Mouse (Mus musculus): ENCODE measurements around the gene Atf6. TPM values are rescaled to one million over a fixed set of nuclear protein-coding genes. Genes with fewer than 3 reads are reported as not detected.

The Atf6 gene
- total and polyA plus RNA-seq, 2 experiments = 14.3 to 30.1 TPM

- no peak for TF ChIP-seq POLR2A (IDR thresholded peaks at IDR 0.05; ENCODE audit: extremely low read depth, insufficient read depth, low read length)
- TF ChIP-seq CTCF (IDR thresholded peaks at IDR 0.05; ENCODE audit: low read depth, low read length) = no peak
- H3K79me2 ChIP-seq (ENCODE audit: control insufficient read depth, insufficient read depth, low read length) = no peaks in the 10 kb centered on the region
- no peak for DNase-seq (ENCODE audit: extremely low read depth, low read depth, low spot score)
- WGBS = 8% methylated on average over 71 of the region's 71 CpGs
- H3K36me3 ChIP-seq (ENCODE audit: control insufficient read depth, insufficient read depth, low read length) = no peaks in the 10 kb centered on the region
- H3K27me3 ChIP-seq (ENCODE audit: control insufficient read depth, insufficient read depth, low read length) = peaks cover 11% of the 10 kb centered on the region
- H3K9ac ChIP-seq (ENCODE audit: low read depth, low read length) = peak overlapping the region; percentile 67
- H3K4me3 ChIP-seq (ENCODE audit: insufficient read depth, low read depth, low read length) = peak overlapping the region; percentile 28
- H3K27ac ChIP-seq (replicated peaks; ENCODE audit: insufficient read depth, low read depth, low read length) = no peak overlapping the region
- no peaks in the 10 kb centered on the region for H3K4me1 ChIP-seq (ENCODE audit: control insufficient read depth, insufficient read depth, low read length)
These were observed 40.1 kb upstream of the Atf6 start for GRCm38 (mm10) chr1:170907456-170908191.

DNA sequence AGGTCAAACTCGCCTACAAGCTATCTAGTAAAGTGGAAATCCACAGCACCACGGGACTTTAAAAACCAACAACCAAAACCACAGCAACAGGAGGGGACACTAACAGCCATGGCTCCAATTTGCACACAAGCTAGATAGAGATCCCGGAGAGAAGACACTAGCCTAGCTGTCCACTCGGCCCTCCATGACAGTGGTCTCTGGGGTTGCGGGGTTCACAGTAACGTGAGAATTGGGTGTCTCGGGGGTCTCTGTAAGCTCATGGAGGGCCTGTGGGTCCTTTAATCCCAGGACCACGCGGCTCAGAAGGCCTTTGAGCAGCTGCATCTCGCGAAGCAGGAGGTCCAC is 39.5 kb upstream of the Atf6 start:
- no peak for DNase-seq (ENCODE audit: extremely low read depth, low read depth, low spot score)
- Histone ChIP-seq H3K27me3 (ENCODE audit: control insufficient read depth, insufficient read depth, low read length) (peaks cover 11% of the 10 kb centered on the region), H3K36me3 (ENCODE audit: control insufficient read depth, insufficient read depth, low read length) (no peaks in the 10 kb centered on the region), H3K79me2 (ENCODE audit: control insufficient read depth, insufficient read depth, low read length) (no peaks in the 10 kb centered on the region), H3K4me3 (ENCODE audit: insufficient read depth, low read depth, low read length) (peak overlapping the region; percentile 28; the same call in 1 of the 2 replicates), H3K4me1 (ENCODE audit: control insufficient read depth, insufficient read depth, low read length) (no peaks in the 10 kb centered on the region), H3K9ac (ENCODE audit: low read depth, low read length) (peak overlapping the region; percentile 67), H3K27ac (replicated peaks; ENCODE audit: insufficient read depth, low read depth, low read length) (no peak overlapping the region)
- 34% methylated on average over 11 of the region's 11 CpGs for WGBS
- no peak for TF ChIP-seq POLR2A (IDR thresholded peaks at IDR 0.05; ENCODE audit: extremely low read depth, insufficient read depth, low read length)
- no peak for TF ChIP-seq CTCF (IDR thresholded peaks at IDR 0.05; ENCODE audit: low read depth, low read length)

DNA sequence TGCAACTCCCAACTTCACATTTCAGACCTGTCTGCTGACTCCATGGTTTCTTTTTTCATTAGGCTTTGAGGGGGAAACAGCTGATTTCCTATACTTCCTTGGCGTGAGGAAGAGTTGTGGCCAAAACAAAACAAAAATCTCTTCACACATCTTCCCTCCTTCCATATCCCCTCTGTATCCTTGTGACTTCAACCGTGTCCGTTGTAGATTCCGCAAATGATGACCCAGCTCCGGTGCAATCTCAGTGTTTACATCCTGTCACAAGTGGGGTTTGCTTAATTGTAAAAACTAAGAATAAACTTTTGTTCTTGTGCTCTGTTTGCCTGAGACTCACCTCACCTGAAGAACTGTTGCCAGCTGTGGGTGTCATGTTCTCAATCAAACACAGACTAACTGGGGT is 35.9 kb upstream of the Atf6 start:
- H3K27ac ChIP-seq (replicated peaks; ENCODE audit: insufficient read depth, low read depth, low read length) = no peak overlapping the region
- no peaks in the 10 kb centered on the region for H3K4me1 ChIP-seq (ENCODE audit: control insufficient read depth, insufficient read depth, low read length)
- peaks cover 8% of the 10 kb centered on the region for H3K27me3 ChIP-seq (ENCODE audit: control insufficient read depth, insufficient read depth, low read length)
- H3K4me3 ChIP-seq (ENCODE audit: insufficient read depth, low read depth, low read length) = no peak overlapping the region
- 57% methylated on average over 5 of the region's 5 CpGs for WGBS
- TF ChIP-seq CTCF (IDR thresholded peaks at IDR 0.05; ENCODE audit: low read depth, low read length) (no peak), POLR2A (IDR thresholded peaks at IDR 0.05; ENCODE audit: extremely low read depth, insufficient read depth, low read length) (no peak)
- H3K36me3 ChIP-seq (ENCODE audit: control insufficient read depth, insufficient read depth, low read length) = no peaks in the 10 kb centered on the region
- no peaks in the 10 kb centered on the region for H3K79me2 ChIP-seq (ENCODE audit: control insufficient read depth, insufficient read depth, low read length)
- H3K9ac ChIP-seq (ENCODE audit: low read depth, low read length) = no peak overlapping the region
- DNase-seq (ENCODE audit: extremely low read depth, low read depth, low spot score) = peak; percentile 36

DNA sequence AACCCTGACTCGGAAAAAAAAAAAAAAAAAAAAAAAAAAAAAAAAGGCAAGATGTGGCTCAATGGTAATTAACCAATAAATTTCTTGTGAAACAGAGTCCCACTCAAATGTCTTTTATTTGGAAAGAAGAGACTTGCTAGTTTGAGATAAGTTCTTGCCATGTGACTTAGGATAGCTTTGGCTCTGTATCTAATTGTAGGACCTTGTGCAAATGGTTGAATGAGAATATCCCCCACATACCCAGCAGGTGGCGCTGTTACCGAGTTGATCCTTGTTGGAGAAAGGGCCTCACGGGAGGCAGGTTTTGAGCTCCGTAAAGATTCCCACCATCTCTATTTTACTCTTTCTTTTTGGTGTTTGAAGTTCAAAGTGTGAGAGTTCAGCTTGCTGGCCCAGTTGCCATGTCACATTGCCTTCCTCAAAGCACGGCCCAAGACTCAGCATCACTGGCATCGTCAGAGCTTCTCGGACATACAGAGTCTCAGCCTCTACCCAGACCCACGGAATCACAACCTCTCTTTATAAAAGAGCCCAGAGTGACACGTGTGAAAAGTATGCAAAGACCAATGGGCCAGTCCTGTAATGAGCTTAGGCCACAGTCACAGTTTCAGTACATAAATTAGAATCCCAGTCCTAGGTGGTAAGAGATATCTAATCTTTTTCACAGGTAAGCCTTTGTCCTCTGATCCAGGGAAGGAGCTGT is 34.1 kb upstream of the Atf6 start:
- Histone ChIP-seq H3K4me1 (ENCODE audit: control insufficient read depth, insufficient read depth, low read length) (no peaks in the 10 kb centered on the region; the same call in 1 of the 2 replicates), H3K9ac (ENCODE audit: low read depth, low read length) (no peak overlapping the region), H3K27me3 (ENCODE audit: control insufficient read depth, insufficient read depth, low read length) (no peaks in the 10 kb centered on the region), H3K36me3 (ENCODE audit: control insufficient read depth, insufficient read depth, low read length) (no peaks in the 10 kb centered on the region), H3K79me2 (ENCODE audit: control insufficient read depth, insufficient read depth, low read length) (no peaks in the 10 kb centered on the region), H3K27ac (replicated peaks; ENCODE audit: insufficient read depth, low read depth, low read length) (no peak overlapping the region), H3K4me3 (ENCODE audit: insufficient read depth, low read depth, low read length) (no peak overlapping the region)
- 36% methylated on average over 10 of the region's 10 CpGs for WGBS
- TF ChIP-seq POLR2A (IDR thresholded peaks at IDR 0.05; ENCODE audit: extremely low read depth, insufficient read depth, low read length) = no peak
- TF ChIP-seq CTCF (IDR thresholded peaks at IDR 0.05; ENCODE audit: low read depth, low read length) = peak; percentile 76
- peak; percentile 70 for DNase-seq (ENCODE audit: extremely low read depth, low read depth, low spot score)

DNA sequence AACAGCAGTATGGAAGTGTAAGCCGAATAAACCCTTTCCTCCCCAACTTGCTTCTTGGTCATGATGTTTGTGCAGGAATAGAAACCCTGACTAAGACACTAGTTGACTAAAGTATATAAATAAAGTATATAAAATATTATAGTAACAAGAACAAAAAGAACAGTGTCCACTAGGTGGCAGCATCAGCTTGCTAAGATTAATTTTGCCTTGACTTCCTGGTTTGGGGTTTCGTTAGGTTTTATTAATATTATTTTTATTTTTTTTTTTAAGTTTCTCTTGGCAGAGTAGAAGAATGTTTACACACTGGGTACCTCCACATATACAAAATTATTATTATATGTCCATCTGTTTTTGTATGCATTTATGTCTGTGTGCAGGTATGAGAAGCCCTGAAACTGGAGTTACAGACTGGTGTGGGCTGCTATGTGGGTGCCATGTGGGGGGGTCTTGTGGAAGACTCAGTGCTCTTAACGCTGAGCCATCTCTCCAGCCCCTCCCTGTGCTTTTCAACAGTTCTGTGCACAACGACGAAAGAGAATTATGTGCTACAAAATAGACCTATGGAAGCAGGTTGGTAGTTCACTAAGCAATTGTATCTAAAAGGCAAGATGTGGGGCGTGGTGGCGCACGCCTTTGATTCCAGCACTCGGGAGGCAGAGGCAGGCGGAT is 33.4 kb upstream of the Atf6 start:
- 21% methylated on average over 10 of the region's 10 CpGs for WGBS

More for the DNA sequence above, 33.4 kb upstream of the Atf6 start:
- H3K4me3 ChIP-seq (ENCODE audit: insufficient read depth, low read depth, low read length) = no peak overlapping the region
- H3K79me2 ChIP-seq (ENCODE audit: control insufficient read depth, insufficient read depth, low read length) = no peaks in the 10 kb centered on the region
- peak overlapping the region; percentile 55; the same call in 1 of the 2 replicates for H3K9ac ChIP-seq (ENCODE audit: low read depth, low read length)
- DNase-seq (ENCODE audit: extremely low read depth, low read depth, low spot score) = peak; percentile 56
- TF ChIP-seq POLR2A (IDR thresholded peaks at IDR 0.05; ENCODE audit: extremely low read depth, insufficient read depth, low read length) (no peak), CTCF (IDR thresholded peaks at IDR 0.05; ENCODE audit: low read depth, low read length) (peak; percentile 48)
- no peaks in the 10 kb centered on the region for H3K27me3 ChIP-seq (ENCODE audit: control insufficient read depth, insufficient read depth, low read length)
- no peaks in the 10 kb centered on the region for H3K36me3 ChIP-seq (ENCODE audit: control insufficient read depth, insufficient read depth, low read length)
- no peak overlapping the region for H3K27ac ChIP-seq (replicated peaks; ENCODE audit: insufficient read depth, low read depth, low read length)
- no peaks in the 10 kb centered on the region; the same call in 1 of the 2 replicates for H3K4me1 ChIP-seq (ENCODE audit: control insufficient read depth, insufficient read depth, low read length)

All from liver, adult 2 months (tissue).